Mouse (Mus musculus) myocyte (in vitro differentiated cells): ENCODE measurements around the gene Cp. TPM values are rescaled to one million over a fixed set of nuclear protein-coding genes. Genes with fewer than 3 reads are reported as not detected.

Source experiments
- H3K27me3 ChIP-seq: one replicate; pipeline ENCODE4 v1.6.1; 2011; ENCODE audit not compliant: control insufficient read depth, insufficient read depth, insufficient read length
- H3K36me3 ChIP-seq: one replicate; pipeline ENCODE4 v1.6.1; 2011; ENCODE audit not compliant: control insufficient read depth, insufficient read depth
- H3K4me2 ChIP-seq: one replicate; pipeline ENCODE4 v1.6.1; 2011; ENCODE audit warnings: low read depth, control low read depth
- H3K4me3 ChIP-seq: one replicate; pipeline ENCODE4 v1.5.1; 2011; ENCODE audit warnings: mild to moderate bottlenecking, control low read depth, moderate library complexity
- H3K79me2 ChIP-seq: one replicate; pipeline ENCODE4 v1.6.1; 2011; ENCODE audit not compliant: control insufficient read depth, insufficient read depth
- H3ac ChIP-seq: one replicate; pipeline ENCODE4 v1.6.1; 2011; ENCODE audit not compliant: control insufficient read depth, insufficient read length
- CEBPB ChIP-seq: IDR thresholded peaks from 2 replicates; pipeline ENCODE4 v1.6.1; 2011; ENCODE audit warnings: mild to moderate bottlenecking, moderate library complexity; ENCODE audit not compliant: poor library complexity, insufficient read depth, severe bottlenecking
- E2F4 ChIP-seq: IDR thresholded peaks from one replicate; pipeline ENCODE4 v1.6.1; 2011; ENCODE audit warnings: mild to moderate bottlenecking, control low read depth, moderate library complexity; ENCODE audit not compliant: insufficient read depth
- MAX ChIP-seq: IDR thresholded peaks from one replicate; pipeline ENCODE4 v1.6.1; 2011; ENCODE audit warnings: low read depth, mild to moderate bottlenecking, control low read depth
- MYOD1 ChIP-seq, 3 experiments: IDR thresholded peaks; one replicate each; pipeline ENCODE4 v1.6.1; 2011; ENCODE audit warnings: control low read depth in 2 of 3, low read depth in 2 of 3, mild to moderate bottlenecking in 2 of 3, moderate library complexity in 1 of 3; ENCODE audit not compliant: insufficient read length in 2 of 3, control insufficient read depth in 1 of 3
- MYOG ChIP-seq, 3 experiments: IDR thresholded peaks; one replicate each; pipeline ENCODE4 v1.6.1; 2011; ENCODE audit warnings: control low read depth in 2 of 3, low read depth in 2 of 3, mild to moderate bottlenecking in 2 of 3; ENCODE audit not compliant: insufficient read length in 2 of 3, control insufficient read depth in 1 of 3, insufficient read depth in 1 of 3
- POLR2A ChIP-seq: IDR thresholded peaks from one replicate; pipeline ENCODE4 v1.6.1; 2011; ENCODE audit warnings: low read depth, mild to moderate bottlenecking, control low read depth, moderate library complexity; ENCODE audit not compliant: insufficient read length
- POLR2AphosphoS2 ChIP-seq: IDR thresholded peaks from one replicate; pipeline ENCODE4 v1.6.1; 2011; ENCODE audit warnings: low read depth, control low read depth; ENCODE audit not compliant: insufficient read length
- REST ChIP-seq: IDR thresholded peaks from one replicate; pipeline ENCODE4 v1.6.1; 2011; ENCODE audit warnings: mild to moderate bottlenecking, control low read depth, moderate library complexity; ENCODE audit not compliant: insufficient read depth, insufficient read length
- SRF ChIP-seq: IDR thresholded peaks from one replicate; pipeline ENCODE4 v1.6.1; 2011; ENCODE audit warnings: low read depth; ENCODE audit not compliant: control insufficient read depth, insufficient read length
- TCF12 ChIP-seq: IDR thresholded peaks from one replicate; pipeline ENCODE4 v1.6.1; 2011; ENCODE audit warnings: mild to moderate bottlenecking, control low read depth; ENCODE audit not compliant: poor library complexity, insufficient read depth, severe bottlenecking
- TCF3 ChIP-seq: IDR thresholded peaks from one replicate; pipeline ENCODE4 v1.6.1; 2011; ENCODE audit warnings: low read depth, control low read depth; ENCODE audit not compliant: insufficient read length
- USF1 ChIP-seq: IDR thresholded peaks from one replicate; pipeline ENCODE4 v1.6.1; 2011; ENCODE audit warnings: low read depth, mild to moderate bottlenecking, control low read depth, moderate library complexity
- polyA plus RNA-seq: library from polyadenylated mRNA; unstranded; fragments of >200 nt; fragmentation: generic; extraction: Trizol; gene quantifications from one replicate; pipeline ENCODE4 v1.2.1, GENCODE M21; 2012; ENCODE audit warnings: missing spikeins

The Cp gene
- polyA plus RNA-seq, 1 experiment, result 3.7 TPM

DNA sequence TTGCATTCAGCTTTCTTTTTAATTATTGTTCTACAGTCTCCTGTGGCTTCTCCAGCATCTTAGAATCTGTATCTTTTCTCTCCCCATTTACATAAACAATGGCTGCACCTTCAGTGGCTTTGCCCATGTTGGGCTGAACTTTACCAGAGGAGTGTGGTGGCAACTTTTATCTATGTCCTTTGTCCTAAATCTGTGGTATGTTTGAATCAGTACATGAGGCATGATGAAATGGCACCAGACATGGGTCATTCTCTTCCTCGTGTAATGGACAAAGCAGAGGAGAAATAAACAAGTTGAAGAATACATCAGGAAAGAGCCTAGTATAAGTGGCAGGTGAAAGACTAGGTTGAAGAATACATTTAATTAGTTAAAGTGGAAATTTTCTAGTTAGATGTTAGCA lies 2.1 kb downstream of the Cp start:
- no peak for TF ChIP-seq TCF12
- no peak for TF ChIP-seq POLR2AphosphoS2
- TF ChIP-seq USF1, result no peak
- no peak for TF ChIP-seq CEBPB
- TF ChIP-seq TCF3, result no peak
- TF ChIP-seq MAX, result no peak
- no peak for TF ChIP-seq MYOD1 (IDR thresholded peaks at IDR 0.05; ENCODE audit: control insufficient read depth in 1 of 3, insufficient read length in 2 of 3, low read depth in 2 of 3)
- no peak for TF ChIP-seq E2F4
- TF ChIP-seq POLR2A, result no peak
- TF ChIP-seq SRF, result no peak
- no peak for TF ChIP-seq MYOG (IDR thresholded peaks at IDR 0.05; ENCODE audit: control insufficient read depth in 1 of 3, insufficient read depth in 1 of 3, insufficient read length in 2 of 3, low read depth in 2 of 3)
- TF ChIP-seq REST, result no peak
- H3K4me3 ChIP-seq, result no peak overlapping the region
- H3K4me2 ChIP-seq, result peak overlapping the region; percentile 41
- no peaks in the 10 kb centered on the region for H3K36me3 ChIP-seq
- H3ac ChIP-seq, result no peak overlapping the region
- no peaks in the 10 kb centered on the region for H3K79me2 ChIP-seq
- H3K27me3 ChIP-seq, result no peaks in the 10 kb centered on the region

- H3K36me3 ChIP-seq, result no peaks in the 10 kb centered on the region
- no peak overlapping the region for H3K4me3 ChIP-seq
- no peak overlapping the region for H3ac ChIP-seq
- no peaks in the 10 kb centered on the region for H3K79me2 ChIP-seq
- H3K4me2 ChIP-seq, result peak overlapping the region; percentile 44
- TF ChIP-seq SRF (no peak), REST (no peak), CEBPB (no peak), MYOG (IDR thresholded peaks at IDR 0.05; ENCODE audit: control insufficient read depth in 1 of 3, insufficient read depth in 1 of 3, insufficient read length in 2 of 3, low read depth in 2 of 3) (no peak), E2F4 (no peak), POLR2A (no peak), MAX (no peak), POLR2AphosphoS2 (no peak), TCF3 (no peak), USF1 (no peak), MYOD1 (IDR thresholded peaks at IDR 0.05; ENCODE audit: control insufficient read depth in 1 of 3, insufficient read length in 2 of 3, low read depth in 2 of 3) (no peak), TCF12 (no peak)
- H3K27me3 ChIP-seq, result no peaks in the 10 kb centered on the region
These were observed 3.8 kb downstream of the Cp start for GRCm38 (mm10) chr3:19960570-19961114.

- H3K4me3 ChIP-seq, result no peak overlapping the region
- peak in 1 of 3 experiments; percentile 24 for TF ChIP-seq MYOG (IDR thresholded peaks at IDR 0.05; ENCODE audit: control insufficient read depth in 1 of 3, insufficient read depth in 1 of 3, insufficient read length in 2 of 3, low read depth in 2 of 3)
- no peak for TF ChIP-seq TCF3
- H3K27me3 ChIP-seq, result no peaks in the 10 kb centered on the region
- peak overlapping the region; percentile 44 for H3K4me2 ChIP-seq
- no peaks in the 10 kb centered on the region for H3K36me3 ChIP-seq
- H3K79me2 ChIP-seq, result no peaks in the 10 kb centered on the region
- no peak overlapping the region for H3ac ChIP-seq
These were observed 4.5 kb downstream of the Cp start for GRCm38 (mm10) chr3:19961341-19961740.

GRCm38 (mm10) chr3:19962769-19963513 lies 6.1 kb downstream of the Cp start:
- Histone ChIP-seq H3K36me3 (no peaks in the 10 kb centered on the region), H3K4me2 (no peak overlapping the region), H3K4me3 (no peak overlapping the region), H3ac (no peak overlapping the region), H3K27me3 (no peaks in the 10 kb centered on the region), H3K79me2 (no peaks in the 10 kb centered on the region)
- no peak for TF ChIP-seq TCF3
- TF ChIP-seq USF1, result no peak
- TF ChIP-seq POLR2AphosphoS2, result no peak
- TF ChIP-seq E2F4, result no peak
- TF ChIP-seq REST, result no peak

GRCm38 (mm10) chr3:19964625-19965188 lies 7.9 kb downstream of the Cp start:
- H3K4me2 ChIP-seq, result no peak overlapping the region
- no peaks in the 10 kb centered on the region for H3K79me2 ChIP-seq
- H3K27me3 ChIP-seq, result no peaks in the 10 kb centered on the region
- H3K36me3 ChIP-seq, result no peaks in the 10 kb centered on the region
- no peak overlapping the region for H3K4me3 ChIP-seq
- no peak overlapping the region for H3ac ChIP-seq
- TF ChIP-seq MYOD1 (IDR thresholded peaks at IDR 0.05; ENCODE audit: control insufficient read depth in 1 of 3, insufficient read length in 2 of 3, low read depth in 2 of 3), result peak in 1 of 3 experiments; percentile 7
- TF ChIP-seq TCF12, result no peak
